Mouse (Mus musculus): ENCODE data around the gene Gm20481.
A peak's percentile ranks its signal among the peaks of the same experiment; 100 is the strongest.
"Not testable (repeated sequence)": the region's sequence is repeated elsewhere in the genome, so short reads cannot be mapped to it uniquely, and the experiment has no call there.

Gene Gm20481

GRCm38 (mm10) chr17:34950514-34951455 lies 18.9 kb upstream of the Gm20481 start:
- no peak for DNase-seq (ENCODE audit: low read depth in 1 of 2, low spot score in 2 of 2)

GRCm38 (mm10) chr17:34951636-34952377 lies 17.9 kb upstream of the Gm20481 start:
- DNase-seq (ENCODE audit: low read depth in 1 of 2, low spot score in 2 of 2), result no peak

GRCm38 (mm10) chr17:34952378-34953040 lies 17.2 kb upstream of the Gm20481 start:
- DNase-seq (ENCODE audit: low read depth in 1 of 2, low spot score in 2 of 2), result peak in 1 of 2 experiments; percentile 61

GRCm38 (mm10) chr17:34953258-34953657 lies 16.5 kb upstream of the Gm20481 start:
- no peak for DNase-seq (ENCODE audit: low read depth in 1 of 2, low spot score in 2 of 2)

- DNase-seq (ENCODE audit: low read depth in 1 of 2, low spot score in 2 of 2), result no peak
These were observed 15.8 kb upstream of the Gm20481 start for GRCm38 (mm10) chr17:34953904-34954303.

GRCm38 (mm10) chr17:34954831-34955230 lies 14.9 kb upstream of the Gm20481 start:
- DNase-seq (ENCODE audit: low read depth in 1 of 2, low spot score in 2 of 2), result no peak

- DNase-seq (ENCODE audit: low read depth in 1 of 2, low spot score in 2 of 2), result no peak
These were observed 13.8 kb upstream of the Gm20481 start for GRCm38 (mm10) chr17:34955884-34956283.

- no peak for DNase-seq (ENCODE audit: low read depth in 1 of 2, low spot score in 2 of 2)
These were observed 13.4 kb upstream of the Gm20481 start for GRCm38 (mm10) chr17:34956340-34956739.

GRCm38 (mm10) chr17:34957291-34957690 lies 12.4 kb upstream of the Gm20481 start:
- not testable (repeated sequence) for DNase-seq (ENCODE audit: low read depth in 1 of 2, low spot score in 2 of 2)

GRCm38 (mm10) chr17:34957966-34958365 lies 11.7 kb upstream of the Gm20481 start:
- DNase-seq (ENCODE audit: low read depth in 1 of 2, low spot score in 2 of 2), result not testable (repeated sequence)

GRCm38 (mm10) chr17:34958734-34959129 lies 11.0 kb upstream of the Gm20481 start:
- not testable (repeated sequence) for DNase-seq (ENCODE audit: low read depth in 1 of 2, low spot score in 2 of 2)

- DNase-seq (ENCODE audit: low read depth in 1 of 2, low spot score in 2 of 2), result peak in 1 of 2 experiments; percentile 70
These were observed 10.5 kb upstream of the Gm20481 start, which contains the start of gene Hspa1b for GRCm38 (mm10) chr17:34959130-34959778. Gene Hspa1b, minus strand, starts transcription at chr17:34959238.

GRCm38 (mm10) chr17:34959881-34960515 lies 9.7 kb upstream of the Gm20481 start:
- no peak for DNase-seq (ENCODE audit: low read depth in 1 of 2, low spot score in 2 of 2)

- no peak for DNase-seq (ENCODE audit: low read depth in 1 of 2, low spot score in 2 of 2)
These were observed 8.8 kb upstream of the Gm20481 start for GRCm38 (mm10) chr17:34960702-34961493.

GRCm38 (mm10) chr17:34962125-34962524 lies 7.6 kb upstream of the Gm20481 start:
- no peak for DNase-seq (ENCODE audit: low read depth in 1 of 2, low spot score in 2 of 2)

- no peak for DNase-seq (ENCODE audit: low read depth in 1 of 2, low spot score in 2 of 2)
These were observed 6.9 kb upstream of the Gm20481 start for GRCm38 (mm10) chr17:34962841-34963240.

- no peak for DNase-seq (ENCODE audit: low read depth in 1 of 2, low spot score in 2 of 2)
These were observed 5.1 kb upstream of the Gm20481 start for GRCm38 (mm10) chr17:34964640-34965049.

GRCm38 (mm10) chr17:34965627-34966026 lies 4.1 kb upstream of the Gm20481 start:
- no peak for DNase-seq (ENCODE audit: low read depth in 1 of 2, low spot score in 2 of 2)

GRCm38 (mm10) chr17:34970850-34971249 lies 1.1 kb downstream of the Gm20481 start:
- DNase-seq (ENCODE audit: low read depth in 1 of 2, low spot score in 2 of 2), result not testable (repeated sequence)

GRCm38 (mm10) chr17:34971694-34972068 lies 2.0 kb downstream of the Gm20481 start:
- not testable (repeated sequence) for DNase-seq (ENCODE audit: low read depth in 1 of 2, low spot score in 2 of 2)
